Mouse (Mus musculus) CH12.LX (cell line): ENCODE measurements at regions not wholly inside any gene's neighbourhood (a gene's known extent, or its start where the extent isn't known, plus 50 kb on each side); places are given as distances from the start of the nearest gene placed in this dataset.
"Not testable (repeated sequence)": the region's sequence is repeated elsewhere in the genome, so short reads cannot be mapped to it uniquely, and the experiment has no call there.

Source experiments
- DNase-seq: peaks from one replicate; pipeline ENCODE4 v3.0.0-alpha.2; 2013; ENCODE audit errors: extremely low read depth
- H3K27ac ChIP-seq: 2 replicates; pipeline ENCODE4 v1.5.1; 2012; ENCODE audit warnings: low read depth, mild to moderate bottlenecking, control low read depth, moderate library complexity; ENCODE audit not compliant: insufficient read depth
- H3K27me3 ChIP-seq: replicated peaks from 2 replicates; pipeline ENCODE3; 2012; ENCODE audit warnings: inconsistent platforms
- H3K36me3 ChIP-seq, 2 experiments: replicated peaks in 1 of 2; 2 replicates each; pipeline versions ENCODE3 to v1.6.1; 2012; ENCODE audit warnings: inconsistent platforms in 1 of 2, low read length in 1 of 2, mild to moderate bottlenecking in 1 of 2, mixed read lengths in 1 of 2, moderate library complexity in 1 of 2; ENCODE audit not compliant: control insufficient read depth in 1 of 2, insufficient read depth in 1 of 2
- H3K4me1 ChIP-seq, 2 experiments: 2 replicates each; pipeline ENCODE4 v1.6.1; 2012; ENCODE audit warnings: inconsistent platforms in 1 of 2, moderate library complexity in 1 of 2; ENCODE audit not compliant: insufficient read depth in 2 of 2, control insufficient read depth in 1 of 2
- H3K4me2 ChIP-seq: 2 replicates; pipeline ENCODE4 v1.6.1; 2012; ENCODE audit warnings: low read depth, mild to moderate bottlenecking, control low read depth; ENCODE audit not compliant: poor library complexity, insufficient read depth, severe bottlenecking
- H3K4me3 ChIP-seq, 3 experiments: fragments of 150-350 bp in 1 of 3; sonication (generic) in 1 of 3; replicated peaks in 1 of 3; 2 replicates each; pipeline versions ENCODE3 to v1.5.1; 2011 to 2012; ENCODE audit warnings: low read depth in 2 of 3, low read length in 2 of 3, mild to moderate bottlenecking in 2 of 3, moderate library complexity in 2 of 3, control low read depth in 1 of 3, improper control_type of control experiment in 1 of 3, inconsistent platforms in 1 of 3, mixed read lengths in 1 of 3; ENCODE audit not compliant: poor library complexity in 1 of 3
- H3K79me2 ChIP-seq: replicated peaks from 2 replicates; pipeline ENCODE4 v1.6.1; 2012; ENCODE audit warnings: mild to moderate bottlenecking, moderate library complexity; ENCODE audit not compliant: control insufficient read depth, poor library complexity, insufficient read depth, severe bottlenecking; ENCODE audit errors: extremely low read depth
- H3K9ac ChIP-seq: 2 replicates; pipeline ENCODE4 v1.6.1; 2012; ENCODE audit warnings: low read depth, mild to moderate bottlenecking, control low read depth, moderate library complexity; ENCODE audit not compliant: insufficient read depth
- H3K9me3 ChIP-seq: replicated peaks from 2 replicates; pipeline ENCODE3; 2012; ENCODE audit warnings: low read length, inconsistent platforms, mixed read lengths
- CHD1 ChIP-seq: IDR thresholded peaks from 2 replicates; pipeline ENCODE4 v1.6.1; 2012; ENCODE audit warnings: low read depth, low read length, improper control_type of control experiment, inconsistent platforms
- CTCF ChIP-seq, 2 experiments: IDR thresholded peaks in 1 of 2; conservative IDR thresholded peaks in 1 of 2; 2 replicates each; pipeline ENCODE4 v1.5.1; 2011 to 2012; ENCODE audit warnings: low read depth in 2 of 2, low read length in 2 of 2, improper control_type of control experiment in 1 of 2, inconsistent platforms in 1 of 2, mild to moderate bottlenecking in 1 of 2, moderate library complexity in 1 of 2
- ELF1 ChIP-seq: IDR thresholded peaks from 2 replicates; pipeline ENCODE4 v1.6.1; 2014; ENCODE audit warnings: low read depth, mild to moderate bottlenecking, inconsistent platforms, low read length, improper control_type of control experiment
- ETS1 ChIP-seq: conservative IDR thresholded peaks from 2 replicates; pipeline ENCODE4 v1.6.1; 2012; ENCODE audit warnings: low read depth, mild to moderate bottlenecking, inconsistent platforms, low read length, improper control_type of control experiment, moderate library complexity
- IRF4 ChIP-seq: IDR thresholded peaks from 2 replicates; pipeline ENCODE4 v1.6.1; 2014; ENCODE audit warnings: low read depth, mild to moderate bottlenecking, inconsistent platforms, low read length, improper control_type of control experiment
- JUND ChIP-seq: conservative IDR thresholded peaks from 2 replicates; pipeline ENCODE4 v1.6.1; 2011; ENCODE audit warnings: low read depth, low read length, improper control_type of control experiment
- MAFK ChIP-seq: IDR thresholded peaks from 2 replicates; pipeline ENCODE4 v1.6.1; 2011; ENCODE audit warnings: low read length, improper control_type of control experiment; ENCODE audit not compliant: insufficient replicate concordance
- MAZ ChIP-seq: IDR thresholded peaks from 2 replicates; pipeline ENCODE4 v1.6.1; 2012; ENCODE audit warnings: low read depth, mild to moderate bottlenecking, inconsistent platforms, low read length, improper control_type of control experiment, moderate library complexity
- MXI1 ChIP-seq: IDR thresholded peaks from 2 replicates; pipeline ENCODE4 v1.6.1; 2011; ENCODE audit warnings: mild to moderate bottlenecking, low read depth, low read length, improper control_type of control experiment
- MYC ChIP-seq: IDR thresholded peaks from 2 replicates; pipeline ENCODE4 v1.6.1; 2011; ENCODE audit warnings: low read depth, mild to moderate bottlenecking, improper control_type of control experiment, low read length
- POLR2A ChIP-seq: IDR thresholded peaks from 2 replicates; pipeline ENCODE4 v1.6.1; 2011; ENCODE audit warnings: low read depth, mild to moderate bottlenecking, improper control_type of control experiment, low read length
- UBTF ChIP-seq: IDR thresholded peaks from 2 replicates; pipeline ENCODE4 v1.6.1; 2012; ENCODE audit warnings: low read depth, mild to moderate bottlenecking, inconsistent platforms, low read length, improper control_type of control experiment, moderate library complexity
- USF1 ChIP-seq: IDR thresholded peaks from 2 replicates; pipeline ENCODE4 v1.6.1; 2014; ENCODE audit warnings: low read depth, mild to moderate bottlenecking, inconsistent platforms, low read length, improper control_type of control experiment
- USF2 ChIP-seq: conservative IDR thresholded peaks from 2 replicates; pipeline ENCODE4 v1.6.1; 2011; ENCODE audit warnings: low read depth, low read length, improper control_type of control experiment
- ZKSCAN1 ChIP-seq: IDR thresholded peaks from 2 replicates; pipeline ENCODE4 v1.6.1; 2012; ENCODE audit warnings: low read depth, inconsistent platforms, low read length, improper control_type of control experiment, borderline replicate concordance
- ZNF384 ChIP-seq: IDR thresholded peaks from 2 replicates; pipeline ENCODE4 v1.6.1; 2012; ENCODE audit warnings: low read depth, low read length, improper control_type of control experiment, inconsistent platforms
- dilution Hi-C: fragments of 300-500 bp; cut with MboI; formaldehyde crosslinking; loops from 2 replicates; pipeline ENCODE4 v1.14.3; 2020; ENCODE audit warnings: low sequenced_read_pairs; ENCODE audit not compliant: extremely low pct_unique_long_range_greater_than_20kb, extremely low pct_ligation_motif_present
- in situ Hi-C: fragments of 300-500 bp; cut with MboI; formaldehyde crosslinking; loops from 3 replicates; pipeline ENCODE4 v1.14.3; 2019; ENCODE audit warnings: low sequenced_read_pairs, low pct_ligation_motif_present, low pct_unique_long_range_greater_than_20kb, mixed read lengths

DNA sequence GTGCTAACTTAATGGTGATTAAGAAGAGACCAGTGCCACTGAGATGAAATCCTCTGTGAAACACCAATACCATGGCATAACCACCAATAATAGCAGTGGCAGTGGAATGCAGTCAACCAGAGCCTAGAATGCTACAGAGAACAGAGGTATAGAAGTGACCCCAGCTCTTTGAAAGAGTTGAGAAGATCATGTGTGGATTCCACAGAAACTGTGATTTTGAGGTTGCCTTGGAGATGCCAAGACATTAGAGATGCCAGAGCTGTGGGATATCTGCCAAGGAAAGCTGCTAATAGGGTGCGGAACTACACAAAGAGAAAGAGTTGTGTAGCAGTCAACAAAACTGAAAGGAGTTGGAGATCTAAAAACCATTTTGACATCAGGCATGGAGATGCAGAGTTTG is 1041.3 kb upstream of the Cdh6 start:
- dilution Hi-C loops: no loop called here
- no peak overlapping the region for H3K27ac ChIP-seq
- H3K9ac ChIP-seq: no peak overlapping the region
- no peak overlapping the region for H3K4me2 ChIP-seq
- no peak for DNase-seq
- no peak overlapping the region for H3K4me3 ChIP-seq
- H3K4me1 ChIP-seq: no peaks in the 10 kb centered on the region
- H3K9me3 ChIP-seq: peaks cover 14% of the 10 kb centered on the region
- H3K36me3 ChIP-seq: no peaks in the 10 kb centered on the region
- no peaks in the 10 kb centered on the region for H3K27me3 ChIP-seq
- H3K79me2 ChIP-seq: no peaks in the 10 kb centered on the region
- in situ Hi-C loops: no loop called here
- TF ChIP-seq ZNF384 (no peak), CHD1 (no peak), IRF4 (no peak)

DNA sequence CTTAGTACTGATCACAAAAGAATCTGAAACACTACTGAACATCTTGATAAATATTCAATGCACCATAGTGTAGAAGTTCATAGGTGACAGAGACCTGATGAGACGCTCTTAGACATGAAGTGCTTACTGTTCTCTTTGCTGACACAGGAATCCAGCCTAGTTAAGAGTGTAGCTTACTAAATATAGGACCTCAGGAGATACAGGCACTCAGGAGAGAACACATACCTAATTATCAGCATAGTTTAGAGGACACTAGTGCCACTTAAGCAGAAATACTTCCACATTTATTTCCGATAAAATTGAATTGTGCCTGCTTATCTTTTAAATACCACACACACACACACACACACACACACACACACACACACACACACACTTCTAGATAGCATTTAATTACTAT is 1004.0 kb upstream of the Cdh6 start:
- Histone ChIP-seq H3K9me3 (peaks cover 21% of the 10 kb centered on the region), H3K36me3 (no peaks in the 10 kb centered on the region), H3K4me1 (no peaks in the 10 kb centered on the region), H3K4me3 (no peak overlapping the region), H3K4me2 (no peak overlapping the region), H3K79me2 (no peaks in the 10 kb centered on the region), H3K27me3 (no peaks in the 10 kb centered on the region), H3K9ac (no peak overlapping the region), H3K27ac (no peak overlapping the region)
- TF ChIP-seq ZKSCAN1: no peak
- no peak for TF ChIP-seq MAFK
- no peak for TF ChIP-seq MAZ
- dilution Hi-C loops: no loop called here
- in situ Hi-C loops: no loop called here
- DNase-seq: no peak

DNA sequence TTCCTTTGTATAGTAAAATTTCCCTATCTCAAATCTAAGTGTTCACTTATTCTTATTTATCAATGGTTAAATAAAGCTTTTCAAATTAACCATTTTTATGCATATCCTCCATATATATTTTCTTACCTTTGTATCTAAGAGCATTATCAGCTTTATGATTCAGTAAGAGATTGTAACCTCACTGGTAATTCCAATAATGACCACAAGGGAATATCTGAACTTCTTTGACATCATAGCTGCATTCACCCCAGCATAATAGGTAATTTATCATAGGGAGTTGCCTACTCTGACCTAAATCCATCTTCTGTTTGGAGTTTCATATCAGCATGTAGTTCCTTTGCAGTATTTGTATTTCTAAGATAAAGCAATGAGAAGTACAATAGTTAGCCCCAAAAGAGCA is 963.9 kb upstream of the Cdh6 start:
- TF ChIP-seq USF2: no peak
- no peaks in the 10 kb centered on the region for H3K27me3 ChIP-seq
- H3K4me2 ChIP-seq: no peak overlapping the region
- H3K79me2 ChIP-seq: no peaks in the 10 kb centered on the region
- in situ Hi-C loops: no loop called here
- no peak overlapping the region for H3K4me3 ChIP-seq
- no peaks in the 10 kb centered on the region for H3K36me3 ChIP-seq
- H3K4me1 ChIP-seq: no peaks in the 10 kb centered on the region
- peak; percentile 2 for DNase-seq
- dilution Hi-C loops: no loop called here
- no peak overlapping the region for H3K27ac ChIP-seq
- H3K9ac ChIP-seq: no peak overlapping the region
- H3K9me3 ChIP-seq: peaks cover 8% of the 10 kb centered on the region

DNA sequence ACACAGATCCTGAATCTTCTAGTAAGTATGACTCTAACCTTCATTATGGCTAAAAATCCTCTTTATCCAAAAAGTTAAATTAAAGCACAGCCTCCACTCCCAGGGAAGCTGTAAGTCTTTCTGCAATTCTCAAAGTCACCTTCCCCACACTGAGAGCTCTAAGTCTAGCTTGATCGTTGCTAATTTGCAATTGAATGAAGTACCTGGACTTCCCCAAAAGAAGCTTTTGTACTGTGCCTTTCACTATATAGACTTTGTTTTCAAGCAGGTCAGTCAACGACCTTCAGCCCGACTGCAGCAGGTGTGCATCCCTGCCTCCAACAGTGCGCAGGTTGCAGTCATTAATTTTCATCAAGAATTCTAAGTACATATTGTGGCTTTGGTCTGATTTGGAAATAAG is 950.4 kb upstream of the Cdh6 start:
- Histone ChIP-seq H3K9ac (no peak overlapping the region), H3K4me1 (no peaks in the 10 kb centered on the region), H3K79me2 (no peaks in the 10 kb centered on the region), H3K27me3 (no peaks in the 10 kb centered on the region), H3K36me3 (no peaks in the 10 kb centered on the region), H3K4me3 (no peak overlapping the region), H3K9me3 (peaks cover 4% of the 10 kb centered on the region), H3K27ac (no peak overlapping the region), H3K4me2 (no peak overlapping the region)
- dilution Hi-C loops: no loop called here
- TF ChIP-seq MAZ (no peak), MYC (no peak), JUND (no peak), ETS1 (no peak), MAFK (no peak), IRF4 (no peak), ZNF384 (no peak), MXI1 (no peak), CTCF (conservative IDR thresholded peaks at IDR 0.05 in 1 of 2, IDR thresholded peaks at IDR 0.05 in 1 of 2; ENCODE audit: low read depth in 2 of 2, low read length in 2 of 2) (no peak), USF1 (no peak), POLR2A (no peak), UBTF (no peak), ELF1 (no peak)
- DNase-seq: no peak
- in situ Hi-C loops: no loop called here

DNA sequence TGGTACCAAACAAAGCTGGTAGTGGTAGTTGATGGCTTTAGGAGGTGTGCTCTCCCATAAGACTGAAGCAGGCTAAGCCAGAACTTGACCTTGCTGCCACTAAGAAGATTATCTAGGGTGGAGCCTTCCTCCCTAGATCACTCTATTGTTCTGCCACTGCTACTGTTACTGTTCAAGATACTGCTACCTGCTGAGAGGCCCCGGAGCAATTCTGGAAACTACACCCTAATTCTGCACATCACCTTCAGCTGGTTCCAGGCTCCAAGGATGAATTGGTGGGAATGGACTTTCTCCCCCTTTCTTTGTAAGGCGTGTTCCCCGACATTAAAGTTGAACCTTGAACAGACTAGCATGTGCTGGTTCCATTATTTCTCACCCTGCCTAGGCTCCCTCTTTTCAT is 944.8 kb upstream of the Cdh6 start:
- H3K4me3 ChIP-seq, H3K4me1 ChIP-seq, H3K27ac ChIP-seq, H3K4me2 ChIP-seq, H3K9me3 ChIP-seq, H3K9ac ChIP-seq, H3K79me2 ChIP-seq, H3K27me3 ChIP-seq, H3K36me3 ChIP-seq, in situ Hi-C loops, dilution Hi-C loops, DNase-seq: not testable (repeated sequence)
